Mouse (Mus musculus): ENCODE data around the gene Ncoa6.

The Ncoa6 gene

GRCm38 (mm10) chr2:155442916-155443315, 30.8 kb downstream of the Ncoa6 start:
- DNase-seq (ENCODE audit: low spot score in 2 of 2): no peak

GRCm38 (mm10) chr2:155436445-155436844, 37.2 kb downstream of the Ncoa6 start:
- no peak for DNase-seq (ENCODE audit: low spot score in 2 of 2)

GRCm38 (mm10) chr2:155420911-155421310, 52.8 kb downstream of the Ncoa6 start:
- no peak for DNase-seq (ENCODE audit: low spot score in 2 of 2)

GRCm38 (mm10) chr2:155404635-155405034, 69.1 kb downstream of the Ncoa6 start:
- no peak for DNase-seq (ENCODE audit: low spot score in 2 of 2)

GRCm38 (mm10) chr2:155401926-155402325, 71.8 kb downstream of the Ncoa6 start:
- DNase-seq (ENCODE audit: low spot score in 2 of 2): no peak

- no peak for DNase-seq (ENCODE audit: low spot score in 2 of 2)
These were observed 73.4 kb downstream of the Ncoa6 start for GRCm38 (mm10) chr2:155400276-155400675.

- DNase-seq (ENCODE audit: low spot score in 2 of 2): no peak
These were observed 79.1 kb downstream of the Ncoa6 start for GRCm38 (mm10) chr2:155394586-155394985.

- no peak for DNase-seq (ENCODE audit: low spot score in 2 of 2)
These were observed 85.1 kb downstream of the Ncoa6 start for GRCm38 (mm10) chr2:155388573-155388972.

GRCm38 (mm10) chr2:155387052-155387451, 86.6 kb downstream of the Ncoa6 start:
- DNase-seq (ENCODE audit: low spot score in 2 of 2): peak in 1 of 2 experiments; percentile 24

- DNase-seq (ENCODE audit: low spot score in 2 of 2): peak; percentile 47 to 53
These were observed 87.2 kb downstream of the Ncoa6 start for GRCm38 (mm10) chr2:155386534-155386899.

GRCm38 (mm10) chr2:155385731-155386533, 87.8 kb downstream of the Ncoa6 start:
- DNase-seq (ENCODE audit: low spot score in 2 of 2): peak in 1 of 2 experiments; percentile 32

- peak; percentile 83 to 85 for DNase-seq (ENCODE audit: low spot score in 2 of 2)
These were observed 88.6 kb downstream of the Ncoa6 start for GRCm38 (mm10) chr2:155385090-155385489.

- peak; percentile 48 to 65 for DNase-seq (ENCODE audit: low spot score in 2 of 2)
These were observed 90.8 kb downstream of the Ncoa6 start for GRCm38 (mm10) chr2:155382791-155383438.

- DNase-seq (ENCODE audit: low spot score in 2 of 2): no peak
These were observed 91.4 kb downstream of the Ncoa6 start for GRCm38 (mm10) chr2:155382332-155382700.

GRCm38 (mm10) chr2:155381643-155382331, 91.9 kb downstream of the Ncoa6 start:
- peak; percentile 98 for DNase-seq (ENCODE audit: low spot score in 2 of 2)

GRCm38 (mm10) chr2:155381060-155381437, 92.6 kb downstream of the Ncoa6 start:
- peak in 1 of 2 experiments; percentile 27 for DNase-seq (ENCODE audit: low spot score in 2 of 2)

- DNase-seq (ENCODE audit: low spot score in 2 of 2): peak in 1 of 2 experiments; percentile 25
These were observed 93.2 kb downstream of the Ncoa6 start, which contains the start of gene Trp53inp2 for GRCm38 (mm10) chr2:155380261-155381059. Gene Trp53inp2 (plus strand): TSS chr2:155381059.

- no peak for DNase-seq (ENCODE audit: low spot score in 2 of 2)
These were observed 97.5 kb downstream of the Ncoa6 start for GRCm38 (mm10) chr2:155376191-155376590.

GRCm38 (mm10) chr2:155374521-155374920, 99.2 kb downstream of the Ncoa6 start:
- no peak for DNase-seq (ENCODE audit: low spot score in 2 of 2)

- no peak for DNase-seq (ENCODE audit: low spot score in 2 of 2)
These were observed 99.8 kb downstream of the Ncoa6 start for GRCm38 (mm10) chr2:155373886-155374285.

- DNase-seq (ENCODE audit: low spot score in 2 of 2): no peak
These were observed 100.4 kb downstream of the Ncoa6 start for GRCm38 (mm10) chr2:155373302-155373701.

- DNase-seq (ENCODE audit: low spot score in 2 of 2): no peak
These were observed 101.2 kb downstream of the Ncoa6 start for GRCm38 (mm10) chr2:155372451-155372850.

All from right cerebral cortex, postnatal 10 days (tissue).